Mouse (Mus musculus) thymus, adult 2 months (tissue): Measurements from ENCODE around the gene Hoxb7.

Source experiments
- CTCF ChIP-seq: fragments of 200-500 bp; IDR thresholded peaks from 2 replicates; pipeline ENCODE4 v1.5.1; 2012; ENCODE audit warnings: mild to moderate bottlenecking, control low read depth, low read length, moderate library complexity, borderline replicate concordance; ENCODE audit not compliant: control insufficient read depth, poor library complexity, insufficient read depth; ENCODE audit errors: extremely low read depth
- POLR2A ChIP-seq: fragments of 200-500 bp; IDR thresholded peaks from 2 replicates; pipeline ENCODE4 v1.6.1; 2012; ENCODE audit warnings: mild to moderate bottlenecking, low read length, control low read depth, moderate library complexity; ENCODE audit not compliant: control insufficient read depth, poor library complexity, insufficient read depth; ENCODE audit errors: extremely low read depth

GRCm38 (mm10) chr11:96334002-96334364 lies 47.6 kb downstream of the Hoxb7 start:
- TF ChIP-seq CTCF (no peak), POLR2A (no peak)
